In genomic region chr2:154603007-154603637, GRCm38 (mm10) we compare ENCODE assay signal across 8 mouse cellular contexts. TPM values are rescaled to one million over a fixed set of nuclear protein-coding genes. Genes with fewer than 3 reads are reported as not detected.
DNase-seq lines count a peak whose midpoint lies in the region; ATAC-seq and TF ChIP-seq lines count a peak whose summit lies in the region.

No protein-coding gene starts in this region.

- TF ChIP-seq POLR2A in small intestine, adult 2 months (IDR thresholded peaks at IDR 0.05; ENCODE audit: low read depth, low read length) = no peak

- DNase-seq in forebrain, embryonic 11.5 days (ENCODE audit: low spot score) = no peak
- DNase-seq in large intestine, adult 2 months (ENCODE audit: low read depth, low spot score) = peak; percentile 37
- DNase-seq in ovary, adult 18-20 months (ENCODE audit: low spot score) = no peak
- no peak for DNase-seq in left cerebral cortex, postnatal 25 days (ENCODE audit: low spot score in 2 of 2)
- DNase-seq in spleen, adult 12 weeks (ENCODE audit: low spot score) = no peak

- H3K9ac ChIP-seq in forebrain, embryonic 11.5 days (ENCODE audit: low read length) = peak overlapping the region; percentile 73

- no peak overlapping the region for H3K27ac ChIP-seq in forebrain, embryonic 11.5 days (ENCODE audit: low read depth, low read length)
- peak overlapping the region; percentile 74 for H3K27ac ChIP-seq in small intestine, adult 2 months (ENCODE audit: insufficient read depth, low read depth, low read length)

- 25% methylated on average over 22 of the region's 22 CpGs for WGBS in forebrain, embryonic 11.5 days
- WGBS in large intestine, adult 2 months = 3% methylated on average over 22 of the region's 22 CpGs
- WGBS in small intestine, adult 2 months = 2% methylated on average over 22 of the region's 22 CpGs

- H3K4me3 ChIP-seq in megakaryocyte, embryonic 14.5 days (replicated peaks) = peak overlapping the region; percentile 96
- peak overlapping the region; percentile 58 for H3K4me3 ChIP-seq in forebrain, embryonic 11.5 days (ENCODE audit: low read depth, low read length)
- H3K4me3 ChIP-seq in small intestine, adult 2 months (ENCODE audit: low read depth, low read length) = peak overlapping the region; percentile 89

- no peaks in the 10 kb centered on the region for H3K9me3 ChIP-seq in megakaryocyte, embryonic 14.5 days
- H3K9me3 ChIP-seq in forebrain, embryonic 11.5 days (ENCODE audit: control insufficient read depth, low read length) = no peaks in the 10 kb centered on the region

- intact Hi-C loops in left cerebral cortex, postnatal 25 days (cut with DNase I) = no loop called here

- peaks cover 28% of the 10 kb centered on the region for H3K36me3 ChIP-seq in megakaryocyte, embryonic 14.5 days (replicated peaks; ENCODE audit: low read length)
- no peaks in the 10 kb centered on the region for H3K36me3 ChIP-seq in forebrain, embryonic 11.5 days (ENCODE audit: control insufficient read depth, insufficient read depth, low read length)
- H3K36me3 ChIP-seq in small intestine, adult 2 months (ENCODE audit: control insufficient read depth, insufficient read depth, low read length) = no peaks in the 10 kb centered on the region

- H3K4me1 ChIP-seq in megakaryocyte, embryonic 14.5 days = peaks cover 57% of the 10 kb centered on the region
- H3K4me1 ChIP-seq in forebrain, embryonic 11.5 days (replicated peaks; ENCODE audit: control insufficient read depth, insufficient read depth, low read length) = peaks cover 7% of the 10 kb centered on the region; the same call in 1 of the 2 replicates
- H3K4me1 ChIP-seq in small intestine, adult 2 months (ENCODE audit: control insufficient read depth, insufficient read depth, insufficient read length, low read length) = peaks cover 5% of the 10 kb centered on the region; the same call in 1 of the 2 replicates

- H3K4me2 ChIP-seq in forebrain, embryonic 11.5 days (ENCODE audit: low read depth, low read length, severe bottlenecking) = peak overlapping the region; percentile 57

- ATAC-seq in megakaryocyte, adult 5-6 weeks (ENCODE audit: poor library complexity, severe bottlenecking) = no peak
- ATAC-seq in forebrain, embryonic 11.5 days (replicated peaks; ENCODE audit: low FRiP score) = no peak; the same call in 1 of the 2 replicates

- H3K27me3 ChIP-seq in megakaryocyte, embryonic 14.5 days (replicated peaks) = no peaks in the 10 kb centered on the region
- no peaks in the 10 kb centered on the region for H3K27me3 ChIP-seq in forebrain, embryonic 11.5 days (ENCODE audit: control insufficient read depth, insufficient read depth, low read length)
- no peaks in the 10 kb centered on the region for H3K27me3 ChIP-seq in small intestine, adult 2 months (ENCODE audit: control insufficient read depth, insufficient read depth, low read length)

- no peak for TF ChIP-seq CTCF in small intestine, adult 2 months (IDR thresholded peaks at IDR 0.05; ENCODE audit: extremely low read depth, insufficient read length, insufficient replicate concordance, low read depth, low read length)

RNA-seq across cellular contexts. Expression of gene Pxmp4, which starts 0.4 kb away (rescaled TPM):
- polyA plus RNA-seq in megakaryocyte, embryonic 14.5 days (2012; ENCODE audit: insufficient read depth, low replicate concordance) = 8.5 and 10.5 TPM in 2 replicates
- 21.9 and 24.2 TPM in 2 replicates for total RNA-seq in megakaryocyte, adult 5-6 weeks (2015)
- 24.4 and 27.1 TPM in 2 replicates for total RNA-seq in megakaryocyte, adult 5-6 weeks (2017)
- 10.0 and 10.6 TPM in 2 replicates for polyA plus RNA-seq in forebrain, embryonic 11.5 days (2014; fragmentation: Nextera tagmentation; extraction: Ambion mirVana)
- polyA plus RNA-seq in large intestine, adult 2 months (2012; rRNA removed) = 22.7 and 26.2 TPM in 2 replicates
- 21.4 and 28.8 TPM in 2 replicates for polyA plus RNA-seq in small intestine, adult 2 months (2012; rRNA removed)
- 10 to 100 TPM; 11.4 to 14.1 TPM for total RNA-seq in left cerebral cortex, postnatal 25 days (2021)

RNA-seq across cellular contexts. Expression of gene Zfp341, which starts 10.0 kb away (rescaled TPM):
- polyA plus RNA-seq in megakaryocyte, embryonic 14.5 days (2012; ENCODE audit: insufficient read depth, low replicate concordance) = 4.0 and 4.4 TPM in 2 replicates
- total RNA-seq in megakaryocyte, adult 5-6 weeks (2015) = 2.2 and 2.3 TPM in 2 replicates
- total RNA-seq in megakaryocyte, adult 5-6 weeks (2017) = 1.5 and 1.8 TPM in 2 replicates
- 1.5 and 2.1 TPM in 2 replicates for polyA plus RNA-seq in forebrain, embryonic 11.5 days (2014; fragmentation: Nextera tagmentation; extraction: Ambion mirVana)
- polyA plus RNA-seq in large intestine, adult 2 months (2012; rRNA removed) = 3.2 and 4.4 TPM in 2 replicates
- polyA plus RNA-seq in small intestine, adult 2 months (2012; rRNA removed) = 2.6 and 4.7 TPM in 2 replicates
- total RNA-seq in left cerebral cortex, postnatal 25 days (2021) = 10 to 100 TPM; 12.1 to 13.1 TPM

RNA-seq across cellular contexts. Expression of gene 4930519P11Rik, which starts 10.1 kb away (rescaled TPM):
- 1.6 and 14.8 TPM in 2 replicates for polyA plus RNA-seq in megakaryocyte, embryonic 14.5 days (2012; ENCODE audit: insufficient read depth, low replicate concordance)
- 2.7 TPM in 1 of 2 replicates, not detected in the other for total RNA-seq in megakaryocyte, adult 5-6 weeks (2015)
- total RNA-seq in megakaryocyte, adult 5-6 weeks (2017) = 0.85 TPM in 1 of 2 replicates, not detected in the other
- 1.0 TPM in 1 of 2 replicates, not detected in the other for polyA plus RNA-seq in forebrain, embryonic 11.5 days (2014; fragmentation: Nextera tagmentation; extraction: Ambion mirVana)
- 0.73 TPM in 1 of 2 replicates, not detected in the other for polyA plus RNA-seq in large intestine, adult 2 months (2012; rRNA removed)
- 0.46 and 1.6 TPM in 2 replicates for polyA plus RNA-seq in small intestine, adult 2 months (2012; rRNA removed)
- not detected for total RNA-seq in left cerebral cortex, postnatal 25 days (2021)

RNA-seq across cellular contexts. Expression of gene E2f1, which starts 33.4 kb away (rescaled TPM):
- 24.2 and 31.3 TPM in 2 replicates for polyA plus RNA-seq in megakaryocyte, embryonic 14.5 days (2012; ENCODE audit: insufficient read depth, low replicate concordance)
- 14.3 and 16.2 TPM in 2 replicates for total RNA-seq in megakaryocyte, adult 5-6 weeks (2015)
- 7.7 and 9.3 TPM in 2 replicates for total RNA-seq in megakaryocyte, adult 5-6 weeks (2017)
- 17.6 and 18.6 TPM in 2 replicates for polyA plus RNA-seq in forebrain, embryonic 11.5 days (2014; fragmentation: Nextera tagmentation; extraction: Ambion mirVana)
- 9.2 and 9.5 TPM in 2 replicates for polyA plus RNA-seq in large intestine, adult 2 months (2012; rRNA removed)
- polyA plus RNA-seq in small intestine, adult 2 months (2012; rRNA removed) = 7.1 and 14.5 TPM in 2 replicates
- 10 to 100 TPM in 1 of 2 experiments, 1 to 10 TPM in 1; 8.8 to 10.1 TPM for total RNA-seq in left cerebral cortex, postnatal 25 days (2021)

RNA-seq across cellular contexts. Expression of gene Necab3, which starts 44.4 kb away (rescaled TPM):
- polyA plus RNA-seq in megakaryocyte, embryonic 14.5 days (2012; ENCODE audit: insufficient read depth, low replicate concordance) = 0.31 TPM in 1 of 2 replicates, not detected in the other
- total RNA-seq in megakaryocyte, adult 5-6 weeks (2015) = 0.78 and 1.6 TPM in 2 replicates
- 1.8 and 2.2 TPM in 2 replicates for total RNA-seq in megakaryocyte, adult 5-6 weeks (2017)
- polyA plus RNA-seq in forebrain, embryonic 11.5 days (2014; fragmentation: Nextera tagmentation; extraction: Ambion mirVana) = 5.5 and 7.6 TPM in 2 replicates
- polyA plus RNA-seq in large intestine, adult 2 months (2012; rRNA removed) = 0.64 and 0.83 TPM in 2 replicates
- polyA plus RNA-seq in small intestine, adult 2 months (2012; rRNA removed) = 0.24 TPM in 1 of 2 replicates, not detected in the other
- 10 to 100 TPM; 82.5 to 88.7 TPM for total RNA-seq in left cerebral cortex, postnatal 25 days (2021)
